Mouse (Mus musculus) liver, postnatal 0 days (tissue): ENCODE measurements at regions not wholly inside any gene's neighbourhood (a gene's known extent, or its start where the extent isn't known, plus 50 kb on each side); places are given as distances from the start of the nearest gene placed in this dataset.

Source experiments
- CTCF ChIP-seq: sonication (generic); IDR thresholded peaks from 2 replicates; pipeline ENCODE4 v1.5.1; 2016; ENCODE audit warnings: antibody characterized with exemption, low read depth
- EP300 ChIP-seq: IDR thresholded peaks from 2 replicates; pipeline ENCODE4 v1.6.1; 2016; ENCODE audit warnings: antibody characterized with exemption, low read depth, mild to moderate bottlenecking

- TF ChIP-seq CTCF = no peak
- TF ChIP-seq EP300 = no peak
Measured at GRCm38 (mm10) chr10:15540780-15541426, 822.9 kb upstream of the Gje1 start.
